Mouse (Mus musculus) midbrain, embryonic 11.5 days (tissue): ENCODE results near the gene Capn8. TPM values are rescaled to one million over a fixed set of nuclear protein-coding genes. Genes with fewer than 3 reads are reported as not detected.

Experiments used
- ATAC-seq: fragments of 200-750 bp; cut with Nextera tagmentation; 2 replicates; pipeline ENCODE4 v1.8.0; 2017; ENCODE audit warnings: moderate TSS enrichment, moderate library complexity; ENCODE audit not compliant: low FRiP score
- DNase-seq: peaks from one replicate; pipeline ENCODE4 v3.0.0; 2015; ENCODE audit warnings: low spot score; ENCODE audit errors: missing footprints
- H3K27ac ChIP-seq: fragments of 300-500 bp; sonication (generic); 2 replicates; pipeline ENCODE4 v1.5.1; 2014; ENCODE audit warnings: low read depth, low read length
- H3K27me3 ChIP-seq: fragments of 300-500 bp; sonication (generic); 2 replicates; pipeline ENCODE4 v1.6.1; 2014; ENCODE audit warnings: mild to moderate bottlenecking, low read length, moderate library complexity, mixed read lengths; ENCODE audit not compliant: control insufficient read depth, insufficient read depth
- H3K36me3 ChIP-seq: fragments of 300-500 bp; sonication (generic); 2 replicates; pipeline ENCODE4 v1.6.1; 2014; ENCODE audit warnings: mild to moderate bottlenecking, low read length, moderate library complexity, mixed read lengths; ENCODE audit not compliant: control insufficient read depth, insufficient read depth
- H3K4me1 ChIP-seq: fragments of 300-500 bp; sonication (generic); 2 replicates; pipeline ENCODE4 v1.6.1; 2014; ENCODE audit warnings: low read length; ENCODE audit not compliant: control insufficient read depth, insufficient read depth
- H3K4me2 ChIP-seq: fragments of 300-500 bp; sonication (generic); 2 replicates; pipeline ENCODE4 v1.6.1; 2014; ENCODE audit warnings: mild to moderate bottlenecking, moderate library complexity
- H3K4me3 ChIP-seq: fragments of 300-500 bp; sonication (generic); 2 replicates; pipeline ENCODE4 v1.5.1; 2014; ENCODE audit warnings: low read depth, low read length
- H3K9ac ChIP-seq: fragments of 300-500 bp; sonication (generic); 2 replicates; pipeline ENCODE4 v1.6.1; 2014; ENCODE audit warnings: low read length
- H3K9me3 ChIP-seq: fragments of 300-500 bp; sonication (generic); 2 replicates; pipeline ENCODE4 v1.6.1; 2016; ENCODE audit warnings: low read length; ENCODE audit not compliant: control insufficient read depth
- WGBS: fragments of 180-500 bp; shearing (Covaris S2); extraction: QIAGEN DNeasy Blood & Tissue Kit; methylation state at CpG from one replicate; pipeline ENCODE4 v1.1.7; 2014; 5-methylcytosine and 5-hydroxymethylcytosine counted together
- polyA plus RNA-seq: library from polyadenylated mRNA; unstranded; fragments of >200 nt; fragmentation: Nextera tagmentation; extraction: Ambion mirVana; gene quantifications from 2 replicates; pipeline ENCODE4 v1.2.1, GENCODE M21; 2014

Gene Capn8
- polyA plus RNA-seq, 1 experiment from 2014 or later = not detected

GRCm38 (mm10) chr1:182646796-182647195 lies 82.0 kb downstream of the Capn8 start:
- 24% methylated on average over 3 of the region's 3 CpGs for WGBS
- Histone ChIP-seq H3K9ac (no peak overlapping the region), H3K27ac (0 out of 2 replicates have a peak overlapping the region, but pooled peaks have one; percentile 49), H3K27me3 (no peaks in the 10 kb centered on the region), H3K9me3 (no peaks in the 10 kb centered on the region), H3K4me2 (no peak overlapping the region), H3K4me1 (peaks cover 9% of the 10 kb centered on the region), H3K4me3 (no peak overlapping the region), H3K36me3 (no peaks in the 10 kb centered on the region)
- ATAC-seq (no peak), DNase-seq (peak; percentile 79)

- Histone ChIP-seq H3K9me3 (no peaks in the 10 kb centered on the region), H3K36me3 (no peaks in the 10 kb centered on the region), H3K4me1 (no peaks in the 10 kb centered on the region), H3K4me3 (no peak overlapping the region), H3K27me3 (no peaks in the 10 kb centered on the region), H3K27ac (no peak overlapping the region), H3K9ac (no peak overlapping the region), H3K4me2 (no peak overlapping the region)
- DNase-seq = peak; percentile 91
- ATAC-seq = no peak
- 34% methylated on average over 6 of the region's 6 CpGs for WGBS
Observed at GRCm38 (mm10) chr1:182657760-182658159, 93.0 kb downstream of the Capn8 start.

- no peak for ATAC-seq
- Histone ChIP-seq H3K4me3 (no peak overlapping the region), H3K9ac (no peak overlapping the region), H3K4me1 (no peaks in the 10 kb centered on the region; the same call in 1 of the 2 replicates), H3K4me2 (no peak overlapping the region), H3K27ac (no peak overlapping the region), H3K27me3 (no peaks in the 10 kb centered on the region), H3K9me3 (no peaks in the 10 kb centered on the region), H3K36me3 (no peaks in the 10 kb centered on the region)
- 75% methylated on average over 7 of the region's 7 CpGs for WGBS
- DNase-seq = no peak
Observed at GRCm38 (mm10) chr1:182660365-182660764, 95.6 kb downstream of the Capn8 start.

- no peak overlapping the region for H3K4me2 ChIP-seq
- H3K27ac ChIP-seq = no peak overlapping the region
- no peaks in the 10 kb centered on the region for H3K9me3 ChIP-seq
- ATAC-seq (peak; percentile 59; the same call in 1 of the 2 replicates), DNase-seq (peak; percentile 89)
- no peaks in the 10 kb centered on the region for H3K36me3 ChIP-seq
- no peak overlapping the region for H3K4me3 ChIP-seq
- 35% methylated on average over 11 of the region's 11 CpGs for WGBS
- H3K27me3 ChIP-seq = no peaks in the 10 kb centered on the region
- no peak overlapping the region for H3K9ac ChIP-seq
- peaks cover 2% of the 10 kb centered on the region; the same call in 1 of the 2 replicates for H3K4me1 ChIP-seq
Observed at GRCm38 (mm10) chr1:182663671-182664070, 98.9 kb downstream of the Capn8 start.

GRCm38 (mm10) chr1:182664841-182665240 lies 100.0 kb downstream of the Capn8 start:
- Histone ChIP-seq H3K4me3 (no peak overlapping the region), H3K4me1 (peaks cover 2% of the 10 kb centered on the region; the same call in 1 of the 2 replicates), H3K27me3 (no peaks in the 10 kb centered on the region), H3K27ac (no peak overlapping the region), H3K36me3 (no peaks in the 10 kb centered on the region), H3K9ac (no peak overlapping the region), H3K4me2 (no peak overlapping the region), H3K9me3 (no peaks in the 10 kb centered on the region)
- WGBS = 36% methylated on average over 4 of the region's 4 CpGs
- peak; percentile 80 for DNase-seq
- ATAC-seq = no peak

- Histone ChIP-seq H3K27me3 (no peaks in the 10 kb centered on the region), H3K9me3 (no peaks in the 10 kb centered on the region), H3K27ac (no peak overlapping the region), H3K4me2 (no peak overlapping the region), H3K4me3 (no peak overlapping the region), H3K9ac (no peak overlapping the region), H3K4me1 (peaks cover 6% of the 10 kb centered on the region; the same call in 1 of the 2 replicates), H3K36me3 (no peaks in the 10 kb centered on the region)
- ATAC-seq = no peak
- DNase-seq = peak; percentile 74
- WGBS = 98% methylated on average over 3 of the region's 3 CpGs
Observed at GRCm38 (mm10) chr1:182667281-182667680, 102.5 kb downstream of the Capn8 start.

- Histone ChIP-seq H3K27me3 (no peaks in the 10 kb centered on the region), H3K4me3 (no peak overlapping the region), H3K4me1 (peaks cover 6% of the 10 kb centered on the region; the same call in 1 of the 2 replicates), H3K9ac (no peak overlapping the region), H3K9me3 (no peaks in the 10 kb centered on the region), H3K4me2 (no peak overlapping the region), H3K36me3 (no peaks in the 10 kb centered on the region), H3K27ac (no peak overlapping the region)
- ATAC-seq = no peak
- 81% methylated on average over 11 of the region's 11 CpGs for WGBS
- DNase-seq = peak; percentile 79
Observed at GRCm38 (mm10) chr1:182669741-182670140, 104.9 kb downstream of the Capn8 start.

GRCm38 (mm10) chr1:182670563-182671342 lies 105.9 kb downstream of the Capn8 start:
- Histone ChIP-seq H3K9me3 (no peaks in the 10 kb centered on the region), H3K4me1 (peaks cover 6% of the 10 kb centered on the region; the same call in 1 of the 2 replicates), H3K27me3 (no peaks in the 10 kb centered on the region), H3K4me2 (no peak overlapping the region), H3K4me3 (no peak overlapping the region), H3K27ac (no peak overlapping the region), H3K9ac (no peak overlapping the region), H3K36me3 (no peaks in the 10 kb centered on the region)
- 41% methylated on average over 11 of the region's 11 CpGs for WGBS
- peak; percentile 86 for DNase-seq
- no peak for ATAC-seq

GRCm38 (mm10) chr1:182671343-182671624 lies 106.5 kb downstream of the Capn8 start:
- H3K4me1 ChIP-seq = peaks cover 6% of the 10 kb centered on the region; the same call in 1 of the 2 replicates
- no peak overlapping the region for H3K9ac ChIP-seq
- H3K9me3 ChIP-seq = no peaks in the 10 kb centered on the region
- H3K4me2 ChIP-seq = no peak overlapping the region
- 39% methylated on average over 4 of the region's 4 CpGs for WGBS
- no peaks in the 10 kb centered on the region for H3K27me3 ChIP-seq
- ATAC-seq (no peak), DNase-seq (peak; percentile 81)
- H3K36me3 ChIP-seq = no peaks in the 10 kb centered on the region
- H3K27ac ChIP-seq = no peak overlapping the region
- H3K4me3 ChIP-seq = no peak overlapping the region
